Mouse (Mus musculus) liver, adult 2 months (tissue): ENCODE data around the gene Gstt1.

ENCODE experiments used
- CTCF ChIP-seq: fragments of 200-500 bp; IDR thresholded peaks from 2 replicates; pipeline ENCODE4 v1.5.1; 2011; ENCODE audit warnings: low read depth, low read length, control low read depth
- POLR2A ChIP-seq: fragments of 200-500 bp; IDR thresholded peaks from 2 replicates; pipeline ENCODE4 v1.6.1; 2011; ENCODE audit warnings: low read length, control low read depth; ENCODE audit not compliant: insufficient read depth; ENCODE audit errors: extremely low read depth

DNA sequence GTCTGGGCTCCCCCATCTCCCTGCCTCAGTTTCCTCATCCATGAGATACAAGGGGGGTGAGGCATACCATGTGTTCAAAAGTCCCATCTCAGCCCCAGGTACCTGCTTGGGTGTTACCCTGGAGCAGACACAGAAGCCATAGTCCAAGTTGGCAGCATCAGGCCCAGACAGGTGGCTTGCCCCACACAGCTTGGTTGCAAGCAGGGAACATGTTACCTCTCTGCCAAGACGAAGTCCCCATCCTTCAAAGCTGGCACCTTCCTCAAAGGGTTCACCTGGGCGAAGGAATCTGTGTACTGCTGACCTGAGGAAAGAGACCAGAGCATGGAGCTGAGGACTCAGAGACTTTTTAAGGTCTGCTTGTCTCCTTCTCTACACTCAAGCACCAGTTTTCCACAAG, 20.5 kb downstream of the Gstt1 start:
- TF ChIP-seq POLR2A (no peak), CTCF (no peak)
